Mouse (Mus musculus) intestine, embryonic 16.5 days (tissue): ENCODE measurements around the gene Slc15a4. TPM values are rescaled to one million over a fixed set of nuclear protein-coding genes. Genes with fewer than 3 reads are reported as not detected.

Experiments used
- ATAC-seq: fragments of 200-750 bp; cut with Nextera tagmentation; 2 replicates; pipeline ENCODE4 v1.8.0; 2017; ENCODE audit warnings: moderate TSS enrichment, moderate library complexity
- H3K27ac ChIP-seq: fragments of 300-500 bp; sonication (generic); 2 replicates; pipeline ENCODE4 v1.5.1; 2014; ENCODE audit warnings: mild to moderate bottlenecking, low read length
- H3K27me3 ChIP-seq: fragments of 300-500 bp; sonication (generic); replicated peaks from 2 replicates; pipeline ENCODE4 v1.6.1; 2014; ENCODE audit warnings: low read length, control low read depth, mixed read lengths; ENCODE audit not compliant: control insufficient read depth, insufficient read depth
- H3K36me3 ChIP-seq: fragments of 300-500 bp; sonication (generic); 2 replicates; pipeline ENCODE4 v1.6.1; 2014; ENCODE audit warnings: low read length, control low read depth; ENCODE audit not compliant: control insufficient read depth, insufficient read depth
- H3K4me1 ChIP-seq: fragments of 300-500 bp; sonication (generic); 2 replicates; pipeline ENCODE4 v1.6.1; 2014; ENCODE audit warnings: low read length, control low read depth, mixed read lengths; ENCODE audit not compliant: control insufficient read depth, insufficient read depth
- H3K4me2 ChIP-seq: fragments of 300-500 bp; sonication (generic); 2 replicates; pipeline ENCODE4 v1.6.1; 2014; ENCODE audit warnings: low read depth, low read length, control low read depth
- H3K4me3 ChIP-seq: fragments of 300-500 bp; sonication (generic); 2 replicates; pipeline ENCODE4 v1.5.1; 2014; ENCODE audit warnings: mild to moderate bottlenecking, low read length
- H3K9ac ChIP-seq: fragments of 300-500 bp; sonication (generic); 2 replicates; pipeline ENCODE4 v1.6.1; 2014; ENCODE audit warnings: low read depth, low read length
- H3K9me3 ChIP-seq: fragments of 300-500 bp; sonication (generic); 2 replicates; pipeline ENCODE4 v1.6.1; 2016; ENCODE audit warnings: low read length, control low read depth; ENCODE audit not compliant: control insufficient read depth
- WGBS: fragments of 180-500 bp; shearing (Covaris S2); extraction: QIAGEN DNeasy Blood & Tissue Kit; methylation state at CpG from one replicate; pipeline ENCODE4 v1.1.7; 2014; 5-methylcytosine and 5-hydroxymethylcytosine counted together
- polyA plus RNA-seq: library from polyadenylated mRNA; unstranded; fragments of >200 nt; fragmentation: Nextera tagmentation; extraction: Ambion mirVana; gene quantifications from 2 replicates; pipeline ENCODE4 v1.2.1, GENCODE M21; 2015

Gene Slc15a4
- polyA plus RNA-seq, 1 experiment from 2014 or later = 15.2 TPM

DNA sequence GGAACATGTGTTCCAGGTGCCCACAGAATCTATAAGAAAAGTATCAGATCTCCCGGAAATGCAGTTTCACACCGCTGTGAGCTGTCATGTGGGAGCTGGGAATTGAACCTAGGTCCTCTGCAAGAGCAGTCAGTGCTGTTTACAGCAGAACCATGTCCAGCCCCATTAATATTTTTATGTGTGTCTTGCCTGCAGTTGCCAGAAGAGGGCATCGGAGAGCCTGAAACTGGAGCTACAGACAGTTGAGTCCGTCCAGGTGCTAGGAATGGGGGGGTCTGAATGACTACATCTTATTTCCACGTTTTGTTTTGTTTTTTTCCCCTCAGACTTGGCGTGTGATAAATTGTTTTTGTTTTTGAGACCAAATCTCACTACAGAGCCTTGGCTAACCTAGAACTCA lies 15.3 kb upstream of the Slc15a4 start:
- Histone ChIP-seq H3K4me2 (no peak overlapping the region), H3K36me3 (no peaks in the 10 kb centered on the region), H3K9me3 (no peaks in the 10 kb centered on the region), H3K27me3 (no peaks in the 10 kb centered on the region), H3K9ac (no peak overlapping the region), H3K4me1 (no peaks in the 10 kb centered on the region), H3K4me3 (no peak overlapping the region), H3K27ac (no peak overlapping the region)
- 75% methylated on average over 6 of the region's 6 CpGs for WGBS
- no peak for ATAC-seq

DNA sequence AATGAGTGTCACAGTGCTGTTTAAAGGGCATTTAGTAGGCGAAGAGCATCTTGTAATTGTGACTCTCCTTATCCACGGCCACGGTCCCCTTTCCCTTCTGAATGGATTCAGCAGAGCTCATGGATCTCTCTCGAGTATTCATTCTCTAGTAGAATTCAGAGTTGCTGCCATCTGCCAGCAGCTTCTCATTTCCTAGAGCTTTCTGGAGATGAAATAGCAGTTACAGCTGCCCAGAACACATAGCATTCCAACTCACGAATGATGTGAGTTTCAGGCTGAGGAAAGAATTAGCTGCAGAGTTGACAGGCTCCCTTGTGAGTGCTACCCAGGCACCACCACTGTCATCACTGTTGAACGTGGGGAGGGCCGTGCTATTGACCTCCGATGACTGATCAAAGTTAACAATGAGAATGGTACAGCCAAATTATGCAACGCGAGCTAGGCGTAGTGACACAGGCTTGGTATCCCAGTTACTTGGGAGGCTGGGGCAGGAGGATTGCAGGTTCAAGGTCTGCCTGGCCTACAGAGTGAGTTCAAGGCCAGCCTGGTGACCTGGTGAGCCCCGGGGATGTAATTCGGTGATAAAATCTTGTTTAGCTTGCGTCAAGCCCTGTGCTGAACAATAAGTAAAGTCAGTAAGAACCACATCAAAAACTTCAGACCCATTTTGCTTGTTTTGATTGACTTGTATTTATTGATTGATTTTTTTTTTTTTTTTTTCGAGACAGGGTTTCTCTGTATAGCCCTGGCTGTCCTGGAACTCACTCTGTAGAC lies 8.7 kb upstream of the Slc15a4 start:
- Histone ChIP-seq H3K9me3 (peaks cover 8% of the 10 kb centered on the region; the same call in 1 of the 2 replicates), H3K27me3 (no peaks in the 10 kb centered on the region), H3K9ac (no peak overlapping the region), H3K4me3 (no peak overlapping the region), H3K36me3 (no peaks in the 10 kb centered on the region), H3K27ac (no peak overlapping the region), H3K4me2 (no peak overlapping the region), H3K4me1 (no peaks in the 10 kb centered on the region)
- WGBS = 90% methylated on average over 15 of the region's 15 CpGs
- no peak for ATAC-seq

DNA sequence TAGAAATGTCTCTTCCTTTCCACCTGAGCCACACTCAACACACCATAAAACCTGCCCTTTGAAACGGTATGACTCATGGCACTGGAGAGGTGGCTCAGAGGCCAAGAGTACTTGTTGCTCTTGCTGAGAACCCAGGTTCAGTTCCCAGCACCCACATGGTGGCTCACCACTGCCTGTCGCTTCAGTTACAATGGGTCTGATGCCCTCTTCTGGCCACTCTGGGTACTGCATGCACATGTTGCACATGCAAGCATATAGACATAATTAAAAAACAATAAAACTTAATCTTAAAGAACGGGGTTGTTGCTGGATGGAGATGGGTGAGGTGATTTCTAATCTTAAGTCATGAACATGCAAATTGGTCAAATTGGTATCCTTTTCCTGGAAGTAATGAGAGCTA lies 7.7 kb upstream of the Slc15a4 start:
- Histone ChIP-seq H3K4me3 (no peak overlapping the region), H3K9ac (no peak overlapping the region), H3K4me1 (no peaks in the 10 kb centered on the region), H3K36me3 (no peaks in the 10 kb centered on the region), H3K4me2 (no peak overlapping the region), H3K27ac (no peak overlapping the region), H3K27me3 (no peaks in the 10 kb centered on the region), H3K9me3 (peaks cover 8% of the 10 kb centered on the region; the same call in 1 of the 2 replicates)
- 94% methylated on average over 3 of the region's 3 CpGs for WGBS
- no peak for ATAC-seq

DNA sequence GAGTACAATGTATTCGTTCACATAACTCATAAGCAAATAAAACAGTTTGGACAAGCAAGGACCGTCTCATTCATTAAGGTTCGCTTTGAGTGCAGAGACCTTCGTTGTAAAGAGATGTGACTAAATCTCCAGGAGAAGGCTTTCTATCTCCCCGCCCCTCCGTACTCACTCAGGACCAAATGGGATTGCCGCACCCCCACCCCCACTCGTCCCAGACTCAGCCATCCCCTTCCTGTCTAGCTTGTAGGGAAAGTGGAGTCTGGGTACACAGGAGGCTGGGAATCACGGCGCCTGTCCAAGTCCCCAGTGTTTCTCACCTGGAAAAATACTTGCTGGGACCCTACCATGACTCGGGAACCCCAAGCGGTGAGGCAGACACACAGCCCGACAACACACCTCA lies 6.9 kb upstream of the Slc15a4 start:
- no peaks in the 10 kb centered on the region for H3K27me3 ChIP-seq
- H3K4me1 ChIP-seq = no peaks in the 10 kb centered on the region
- H3K9me3 ChIP-seq = peaks cover 8% of the 10 kb centered on the region; the same call in 1 of the 2 replicates
- WGBS = 89% methylated on average over 13 of the region's 13 CpGs
- no peak overlapping the region for H3K27ac ChIP-seq
- no peak for ATAC-seq
- H3K36me3 ChIP-seq = no peaks in the 10 kb centered on the region
- no peak overlapping the region for H3K4me3 ChIP-seq
- no peak overlapping the region for H3K9ac ChIP-seq
- H3K4me2 ChIP-seq = no peak overlapping the region

DNA sequence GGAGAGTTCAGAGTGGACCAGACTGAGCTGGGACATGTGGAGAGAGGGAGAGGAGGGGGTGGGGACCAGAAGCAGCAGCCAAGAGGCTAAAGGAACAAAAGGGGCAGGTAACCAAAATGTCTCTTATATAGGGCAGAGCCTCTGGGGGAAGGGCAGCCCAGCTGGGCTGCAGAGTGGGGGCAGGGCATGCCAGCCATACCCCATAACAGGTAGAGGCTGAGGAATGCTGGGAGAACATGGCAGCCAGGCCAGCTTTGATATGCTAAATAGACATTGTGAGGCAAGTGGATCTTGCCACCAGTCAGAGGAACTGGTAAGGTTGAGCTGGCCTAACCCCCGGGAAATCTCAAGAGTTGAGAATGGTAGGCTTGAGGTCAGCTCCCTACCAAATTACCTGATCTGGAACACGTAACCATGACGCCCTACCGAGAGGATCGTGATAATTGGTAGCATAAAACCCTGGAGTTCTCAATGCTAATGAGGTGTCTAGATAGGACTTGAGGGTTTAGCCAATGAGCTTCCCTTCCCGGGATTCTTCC lies 6.4 kb upstream of the Slc15a4 start:
- no peak overlapping the region for H3K9ac ChIP-seq
- no peak overlapping the region for H3K4me2 ChIP-seq
- no peaks in the 10 kb centered on the region for H3K27me3 ChIP-seq
- no peak overlapping the region for H3K27ac ChIP-seq
- ATAC-seq = no peak
- no peaks in the 10 kb centered on the region for H3K4me1 ChIP-seq
- no peak overlapping the region for H3K4me3 ChIP-seq
- no peaks in the 10 kb centered on the region for H3K36me3 ChIP-seq
- H3K9me3 ChIP-seq = peaks cover 8% of the 10 kb centered on the region; the same call in 1 of the 2 replicates
- WGBS = 80% methylated on average over 6 of the region's 6 CpGs

DNA sequence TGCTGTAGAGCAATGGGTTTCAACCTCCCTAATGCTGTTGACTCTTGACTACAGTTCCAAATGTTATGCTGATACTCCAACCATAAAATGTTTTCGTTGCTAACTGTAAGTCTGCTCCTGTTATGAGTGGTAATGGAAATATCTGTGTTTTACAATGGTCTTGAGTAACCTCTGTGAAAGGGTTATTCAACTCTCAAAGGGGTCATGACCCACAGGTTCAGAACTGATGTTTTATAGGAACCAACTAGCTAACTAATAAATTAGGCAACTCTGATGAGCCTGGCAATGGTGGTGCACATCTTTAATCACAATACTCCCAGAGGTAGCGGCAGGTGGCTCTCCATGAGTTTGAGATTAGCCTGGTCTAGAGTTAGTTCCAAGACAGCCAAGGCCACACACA lies 5.5 kb upstream of the Slc15a4 start:
- no peaks in the 10 kb centered on the region for H3K4me1 ChIP-seq
- H3K27ac ChIP-seq = no peak overlapping the region
- WGBS = 90% methylated on average over 2 of the region's 2 CpGs
- ATAC-seq = no peak
- peaks cover 2% of the 10 kb centered on the region; the same call in 1 of the 2 replicates for H3K27me3 ChIP-seq
- peaks cover 8% of the 10 kb centered on the region; the same call in 1 of the 2 replicates for H3K9me3 ChIP-seq
- no peak overlapping the region for H3K4me3 ChIP-seq
- no peak overlapping the region for H3K4me2 ChIP-seq
- no peak overlapping the region for H3K9ac ChIP-seq
- no peaks in the 10 kb centered on the region for H3K36me3 ChIP-seq

DNA sequence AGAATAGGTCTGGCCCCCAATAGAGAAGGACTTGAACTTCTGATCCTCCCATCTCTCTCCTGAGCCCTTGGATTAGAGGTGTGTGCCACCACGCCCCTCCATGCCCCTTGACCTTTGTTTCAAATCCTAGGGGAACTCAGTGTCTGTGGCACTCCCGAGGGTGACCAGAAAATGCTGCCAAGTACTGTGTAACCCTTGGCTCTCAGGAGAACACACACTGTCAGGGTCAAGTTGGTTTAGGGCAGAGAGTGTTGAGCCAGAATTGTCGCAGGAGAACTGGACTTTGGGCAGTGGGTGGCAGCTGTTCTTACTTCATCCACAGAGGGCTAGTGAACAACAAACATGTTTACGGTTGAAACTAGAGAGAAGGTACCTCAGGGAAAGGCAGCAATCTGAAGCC lies 4.9 kb upstream of the Slc15a4 start:
- 72% methylated on average over 4 of the region's 4 CpGs for WGBS
- H3K9ac ChIP-seq = no peak overlapping the region
- H3K27me3 ChIP-seq = peaks cover 7% of the 10 kb centered on the region; the same call in 1 of the 2 replicates
- no peaks in the 10 kb centered on the region for H3K36me3 ChIP-seq
- no peak overlapping the region for H3K4me3 ChIP-seq
- H3K27ac ChIP-seq = no peak overlapping the region
- H3K9me3 ChIP-seq = peaks cover 8% of the 10 kb centered on the region; the same call in 1 of the 2 replicates
- ATAC-seq = no peak
- no peaks in the 10 kb centered on the region for H3K4me1 ChIP-seq
- no peak overlapping the region for H3K4me2 ChIP-seq

DNA sequence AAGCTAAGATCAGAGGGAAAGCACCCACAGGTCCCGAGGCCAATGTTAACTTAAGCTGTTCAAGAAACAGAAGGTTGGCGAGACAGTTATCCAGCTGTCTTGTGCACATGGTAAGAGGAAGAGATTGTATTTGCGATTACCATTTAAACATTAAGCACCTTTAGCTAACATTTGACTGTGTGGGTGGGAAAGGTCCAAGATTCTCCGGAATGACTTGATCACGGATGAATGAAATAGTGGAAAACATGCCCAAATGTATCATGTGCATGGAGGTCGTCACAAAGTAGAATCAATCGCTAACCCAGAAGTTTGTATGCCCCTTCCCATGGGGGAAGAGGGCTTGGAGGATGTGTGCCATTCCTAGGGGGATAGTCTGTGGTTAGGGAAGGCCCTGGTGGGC lies 969 bp upstream of the Slc15a4 start:
- no peak overlapping the region for H3K27ac ChIP-seq
- H3K9ac ChIP-seq = no peak overlapping the region
- no peak for ATAC-seq
- no peaks in the 10 kb centered on the region; the same call in 1 of the 2 replicates for H3K4me1 ChIP-seq
- WGBS = 82% methylated on average over 7 of the region's 7 CpGs
- H3K27me3 ChIP-seq = peaks cover 22% of the 10 kb centered on the region
- no peak overlapping the region for H3K4me2 ChIP-seq
- H3K4me3 ChIP-seq = no peak overlapping the region
- H3K36me3 ChIP-seq = no peaks in the 10 kb centered on the region
- H3K9me3 ChIP-seq = no peaks in the 10 kb centered on the region

DNA sequence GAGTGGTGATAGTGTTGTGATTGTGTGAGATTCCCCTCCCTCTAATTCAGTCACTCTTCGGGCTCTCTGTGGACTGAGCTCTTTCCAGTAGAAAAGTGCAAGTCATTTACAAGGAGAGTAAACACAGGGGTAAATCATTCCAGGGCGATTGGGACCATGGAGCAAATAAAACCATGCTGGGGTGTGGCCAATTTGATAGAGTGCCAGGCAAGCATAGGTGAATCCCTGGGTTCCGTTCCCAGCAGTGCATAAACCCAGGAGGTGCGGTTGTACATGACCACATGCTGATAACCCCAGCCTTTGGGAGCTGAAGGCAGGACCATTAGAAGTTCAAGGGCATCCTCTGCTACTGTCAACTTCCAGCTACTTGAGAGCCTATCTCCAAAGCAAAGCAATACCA lies 491 bp upstream of the Slc15a4 start:
- Histone ChIP-seq H3K27me3 (peaks cover 22% of the 10 kb centered on the region), H3K9ac (no peak overlapping the region), H3K36me3 (no peaks in the 10 kb centered on the region), H3K4me1 (no peaks in the 10 kb centered on the region; the same call in 1 of the 2 replicates), H3K27ac (no peak overlapping the region), H3K9me3 (no peaks in the 10 kb centered on the region), H3K4me2 (peak overlapping the region; percentile 78), H3K4me3 (peak overlapping the region; percentile 50)
- ATAC-seq = peak; percentile 44; the same call in 1 of the 2 replicates
- 14% methylated on average over 4 of the region's 4 CpGs for WGBS
